Mouse (Mus musculus): Measurements from ENCODE around the gene Fam205a3.
"Not testable (repeated sequence)": the region's sequence is repeated elsewhere in the genome, so short reads cannot be mapped to it uniquely, and the experiment has no call there.

Fam205a3 gene

DNA sequence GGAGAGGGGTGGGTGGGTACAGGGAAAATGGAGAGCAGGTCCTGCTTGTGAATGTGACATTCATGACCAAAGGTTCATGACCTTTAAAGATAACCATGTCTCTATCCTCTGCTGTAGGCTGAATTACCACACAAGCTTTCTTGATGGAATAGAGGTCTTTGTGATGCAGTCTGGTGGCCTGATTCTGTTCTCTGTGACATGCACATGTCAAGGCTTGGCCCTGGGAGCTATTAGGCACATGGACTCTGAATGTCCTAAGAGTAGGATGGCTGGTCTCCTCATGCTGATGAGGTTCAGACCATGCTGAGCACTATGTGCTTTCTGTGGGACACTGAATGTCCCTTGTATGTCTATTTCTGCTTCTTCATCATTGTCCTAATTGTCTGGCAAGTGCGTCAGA lies at the start of gene Fam205a3:
Gene Fam205a3, plus strand, starts transcription at position 301 of the 400 bp plus-strand sequence.
- not testable (repeated sequence) for DNase-seq (ENCODE audit: low read depth)

DNA sequence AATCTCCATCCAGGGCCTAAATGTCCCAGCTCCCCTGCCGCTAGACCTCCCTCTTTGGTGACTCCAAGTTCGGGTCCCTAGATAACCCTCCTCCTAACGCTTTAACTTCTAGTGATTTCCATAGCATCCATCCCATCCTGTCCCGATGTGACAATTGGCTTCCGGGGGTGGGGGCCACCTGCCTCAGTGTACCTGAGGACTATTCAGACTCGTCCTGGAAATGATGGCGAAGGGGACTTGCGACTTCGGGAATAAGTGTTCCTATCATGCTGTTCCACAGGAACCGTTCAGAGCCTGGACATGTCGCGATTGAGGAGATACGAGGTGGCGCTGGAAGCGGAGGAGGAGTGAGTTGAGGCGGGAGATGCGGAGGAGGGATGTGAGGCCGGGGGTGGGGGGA lies 24.2 kb upstream of the Fam205a3 start, which contains the start of gene Gm21953:
Gene Gm21953, plus strand, starts transcription at position 301 of the 400 bp plus-strand sequence.
- not testable (repeated sequence) for DNase-seq (ENCODE audit: low read depth)
